Mouse (Mus musculus) urinary bladder, postnatal 14 days (tissue): Measurements from ENCODE around the gene Fmnl3.

ENCODE experiments used
- DNase-seq: peaks from one replicate; pipeline ENCODE4 v3.0.0; 2021; ENCODE audit warnings: low spot score

Gene Fmnl3

GRCm38 (mm10) chr15:99343414-99344147 lies 26.7 kb downstream of the Fmnl3 start:
- no peak for DNase-seq

- DNase-seq, result no peak
These were observed 27.9 kb downstream of the Fmnl3 start for GRCm38 (mm10) chr15:99342194-99342981.

GRCm38 (mm10) chr15:99341102-99341501 lies 29.2 kb downstream of the Fmnl3 start:
- DNase-seq, result no peak

GRCm38 (mm10) chr15:99339669-99340068 lies 30.6 kb downstream of the Fmnl3 start:
- DNase-seq, result no peak

- DNase-seq, result no peak
These were observed 31.4 kb downstream of the Fmnl3 start for GRCm38 (mm10) chr15:99338916-99339315.

- DNase-seq, result no peak
These were observed 34.4 kb downstream of the Fmnl3 start for GRCm38 (mm10) chr15:99335801-99336320.

GRCm38 (mm10) chr15:99334500-99334899 lies 35.8 kb downstream of the Fmnl3 start:
- no peak for DNase-seq

- no peak for DNase-seq
These were observed 36.6 kb downstream of the Fmnl3 start for GRCm38 (mm10) chr15:99333676-99334065.

GRCm38 (mm10) chr15:99332921-99333675 lies 37.2 kb downstream of the Fmnl3 start:
- DNase-seq, result peak; percentile 58

- no peak for DNase-seq
These were observed 38.2 kb downstream of the Fmnl3 start for GRCm38 (mm10) chr15:99332111-99332510.

- DNase-seq, result no peak
These were observed 38.9 kb downstream of the Fmnl3 start for GRCm38 (mm10) chr15:99331341-99331740.

- no peak for DNase-seq
These were observed 40.0 kb downstream of the Fmnl3 start for GRCm38 (mm10) chr15:99330324-99330723.

GRCm38 (mm10) chr15:99328011-99328410 lies 42.3 kb downstream of the Fmnl3 start:
- no peak for DNase-seq

- DNase-seq, result no peak
These were observed 43.3 kb downstream of the Fmnl3 start for GRCm38 (mm10) chr15:99326959-99327358.

GRCm38 (mm10) chr15:99326407-99326806 lies 43.9 kb downstream of the Fmnl3 start:
- no peak for DNase-seq

GRCm38 (mm10) chr15:99325598-99325997 lies 44.7 kb downstream of the Fmnl3 start:
- no peak for DNase-seq

- no peak for DNase-seq
These were observed 46.1 kb downstream of the Fmnl3 start for GRCm38 (mm10) chr15:99324151-99324550.

- DNase-seq, result no peak
These were observed 49.3 kb downstream of the Fmnl3 start for GRCm38 (mm10) chr15:99320978-99321377.

GRCm38 (mm10) chr15:99320168-99320674 lies 50.1 kb downstream of the Fmnl3 start:
- DNase-seq, result no peak

GRCm38 (mm10) chr15:99319411-99319871 lies 50.8 kb downstream of the Fmnl3 start:
- peak; percentile 39 for DNase-seq

GRCm38 (mm10) chr15:99318861-99319410 lies 51.3 kb downstream of the Fmnl3 start:
- DNase-seq, result no peak

GRCm38 (mm10) chr15:99318071-99318470 lies 52.2 kb downstream of the Fmnl3 start:
- DNase-seq, result no peak
